8 mouse cellular contexts compared by ENCODE assay signal in the genomic region with DNA sequence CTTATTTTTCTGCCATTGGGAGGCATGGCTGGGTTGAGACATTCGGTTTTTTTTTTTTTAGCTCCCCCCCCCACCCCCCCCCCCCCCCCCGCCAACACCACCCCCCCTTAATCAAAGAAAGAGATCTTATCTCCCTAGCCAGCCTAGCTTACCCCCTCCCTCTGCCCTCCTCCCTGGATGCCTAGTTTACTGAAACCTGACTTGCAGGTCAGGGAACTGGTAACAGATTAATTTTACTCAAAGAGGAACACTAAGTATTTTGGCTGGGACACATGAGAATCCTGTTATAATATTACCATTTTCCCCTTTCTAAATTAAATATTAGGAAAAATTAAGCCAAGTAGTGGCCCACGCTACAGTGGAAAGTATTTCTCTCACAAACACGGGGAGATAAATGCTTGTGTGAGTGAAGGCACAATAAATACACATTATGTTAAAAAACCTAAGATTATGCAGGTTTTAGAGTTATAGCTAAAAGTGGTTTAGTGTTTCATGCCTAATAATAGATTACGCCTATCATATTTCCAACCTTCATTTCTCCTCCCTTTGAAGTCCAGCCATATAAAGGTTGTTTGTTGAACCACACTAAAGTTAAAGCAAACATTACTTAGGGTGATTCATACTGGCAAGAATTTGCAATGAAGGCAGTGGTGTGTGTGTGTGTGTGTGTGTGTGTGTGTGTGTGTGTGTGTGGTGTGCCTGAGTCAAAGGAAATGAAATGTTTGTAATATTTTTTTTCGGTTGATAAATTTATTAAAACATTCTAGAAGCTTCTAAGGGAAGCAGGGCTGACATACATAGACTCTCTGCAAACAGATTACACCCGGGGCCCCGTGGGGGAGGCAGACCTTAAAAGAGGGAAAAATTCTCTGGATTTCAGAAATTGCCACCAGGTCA.
DNase-seq lines count a peak whose midpoint lies in the region; ATAC-seq and TF ChIP-seq lines count a peak whose summit lies in the region.

No protein-coding gene starts in this region.

- no peak overlapping the region for H3K9ac ChIP-seq in embryonic facial prominence, embryonic 11.5 days (replicated peaks; ENCODE audit: low read length)
- no peak overlapping the region for H3K9ac ChIP-seq in kidney, embryonic 15.5 days

- no peaks in the 10 kb centered on the region for H3K9me3 ChIP-seq in embryonic facial prominence, embryonic 11.5 days (replicated peaks; ENCODE audit: control insufficient read depth, low read length)
- no peaks in the 10 kb centered on the region for H3K9me3 ChIP-seq in kidney, embryonic 15.5 days (replicated peaks)

- no peak overlapping the region; the same call in 1 of the 2 replicates for H3K27ac ChIP-seq in embryonic facial prominence, embryonic 11.5 days (replicated peaks; ENCODE audit: low read depth, low read length)
- H3K27ac ChIP-seq in kidney, embryonic 15.5 days, result peak overlapping the region; percentile 86

- no peaks in the 10 kb centered on the region for H3K79me2 ChIP-seq in myocyte (ENCODE audit: control insufficient read depth, insufficient read depth)

- peak; percentile 45 for DNase-seq in testis, postnatal 10 days (ENCODE audit: low spot score)
- no peak for DNase-seq in testis, postnatal 14 days (ENCODE audit: low spot score)
- DNase-seq in embryonic facial prominence, embryonic 11.5 days (ENCODE audit: low spot score), result peak; percentile 53
- no peak for DNase-seq in right cerebral cortex, postnatal 36 days (ENCODE audit: low spot score in 2 of 2)
- DNase-seq in ovary, postnatal 14 days (ENCODE audit: low spot score), result no peak
- no peak for DNase-seq in frontal cortex, postnatal 10 days (ENCODE audit: low spot score in 2 of 2)

- no peak overlapping the region for H3K4me3 ChIP-seq in embryonic facial prominence, embryonic 11.5 days (ENCODE audit: low read depth, low read length)
- H3K4me3 ChIP-seq in kidney, embryonic 15.5 days (replicated peaks), result no peak overlapping the region
- peak overlapping the region; percentile 11 for H3K4me3 ChIP-seq in myocyte

- no peak overlapping the region for H3ac ChIP-seq in myocyte (ENCODE audit: control insufficient read depth, insufficient read length)

- ATAC-seq in embryonic facial prominence, embryonic 11.5 days (replicated peaks; ENCODE audit: insufficient number of reproducible peaks, low FRiP score, low TSS enrichment, low read depth), result 0 out of 2 replicates have a peak, but pooled peaks have one; percentile 16
- peak; percentile 47; the same call in 1 of the 2 replicates for ATAC-seq in kidney, embryonic 15.5 days (replicated peaks; ENCODE audit: low FRiP score)

- no peaks in the 10 kb centered on the region; the same call in 1 of the 2 replicates for H3K4me1 ChIP-seq in embryonic facial prominence, embryonic 11.5 days (ENCODE audit: control insufficient read depth, insufficient read depth, low read length)
- H3K4me1 ChIP-seq in kidney, embryonic 15.5 days, result peaks cover 59% of the 10 kb centered on the region

- no peak for TF ChIP-seq POLR2A in myocyte (IDR thresholded peaks at IDR 0.05; ENCODE audit: insufficient read length, low read depth)

- no peaks in the 10 kb centered on the region for H3K36me3 ChIP-seq in embryonic facial prominence, embryonic 11.5 days (replicated peaks; ENCODE audit: control insufficient read depth, insufficient read depth, low read depth, low read length)
- H3K36me3 ChIP-seq in kidney, embryonic 15.5 days, result no peaks in the 10 kb centered on the region
- H3K36me3 ChIP-seq in myocyte (ENCODE audit: control insufficient read depth, insufficient read depth), result no peaks in the 10 kb centered on the region

- 22% methylated on average over 7 of the region's 8 CpGs for WGBS in embryonic facial prominence, embryonic 11.5 days
- 16% methylated on average over 7 of the region's 8 CpGs for WGBS in kidney, embryonic 15.5 days

- no peaks in the 10 kb centered on the region for H3K27me3 ChIP-seq in embryonic facial prominence, embryonic 11.5 days (ENCODE audit: control insufficient read depth, insufficient read depth, low read length)
- no peaks in the 10 kb centered on the region for H3K27me3 ChIP-seq in kidney, embryonic 15.5 days
- no peaks in the 10 kb centered on the region for H3K27me3 ChIP-seq in myocyte (ENCODE audit: control insufficient read depth, insufficient read depth, insufficient read length)

- no peak overlapping the region for H3K4me2 ChIP-seq in embryonic facial prominence, embryonic 11.5 days (ENCODE audit: low read depth, low read length)
- H3K4me2 ChIP-seq in kidney, embryonic 15.5 days, result peak overlapping the region; percentile 41
- peak overlapping the region; percentile 77 for H3K4me2 ChIP-seq in myocyte (ENCODE audit: low read depth)

TF ChIP-seq in myocyte, 11 proteins besides CTCF, POLR2A, EP300 and RAD21:
- TF ChIP-seq TCF3 (IDR thresholded peaks at IDR 0.05; ENCODE audit: insufficient read length, low read depth), result no peak
- TF ChIP-seq TCF12 (IDR thresholded peaks at IDR 0.05; ENCODE audit: insufficient read depth, poor library complexity, severe bottlenecking), result peak; percentile 16
- peak; percentile 71 for TF ChIP-seq CEBPB (IDR thresholded peaks at IDR 0.05; ENCODE audit: insufficient read depth, poor library complexity, severe bottlenecking)

Comparison
In these comparisons a context has a peak if more than half of its experiments do, and no peak if none do; other contexts are left out.
1. DNase-seq: peak in testis, postnatal 10 days (single experiment) and embryonic facial prominence, embryonic 11.5 days (single experiment); none in testis, postnatal 14 days (single experiment), right cerebral cortex, postnatal 36 days (0 of 2), ovary, postnatal 14 days (single experiment) and frontal cortex, postnatal 10 days (0 of 2).